Mouse (Mus musculus) hematopoietic stem cell, adult 5-6 weeks (primary cell): ENCODE measurements at regions not wholly inside any gene's neighbourhood (a gene's known extent, or its start where the extent isn't known, plus 50 kb on each side); places are given as distances from the start of the nearest gene placed in this dataset.
"Not testable (repeated sequence)": the region's sequence is repeated elsewhere in the genome, so short reads cannot be mapped to it uniquely, and the experiment has no call there.

Experiments
- ATAC-seq, 2 experiments: fragments of 125-278 bp in 1 of 2; replicated peaks in 1 of 2; 2 replicates each; pipeline ENCODE4 v1.8.0; 2016 to 2017; ENCODE audit warnings: inconsistent platforms in 2 of 2, mild to moderate bottlenecking in 2 of 2, moderate number of reproducible peaks in 2 of 2, low read depth in 1 of 2, moderate TSS enrichment in 1 of 2; ENCODE audit not compliant: low FRiP score in 2 of 2, poor library complexity in 2 of 2, severe bottlenecking in 2 of 2, insufficient read depth in 1 of 2, low TSS enrichment in 1 of 2

DNA sequence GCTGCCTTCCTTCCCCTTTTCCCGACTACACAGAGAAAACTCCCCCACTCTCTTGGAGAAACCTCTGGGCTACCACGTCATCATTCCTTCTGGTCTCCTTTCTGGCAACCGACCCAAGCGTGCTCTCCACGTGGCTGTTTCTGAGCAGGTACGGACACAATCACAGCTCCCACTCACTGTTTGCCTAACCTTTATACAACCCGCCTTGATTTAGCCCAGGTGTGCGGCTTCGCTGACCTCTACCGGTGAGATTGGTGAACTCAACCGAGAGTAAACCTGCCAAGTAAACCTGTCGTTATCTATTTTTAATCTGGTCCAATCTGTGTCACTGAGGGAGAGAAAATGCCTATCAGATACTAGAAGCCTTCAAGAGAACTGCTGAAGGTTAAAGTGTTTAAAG lies 142.7 kb upstream of the Gnai1 start:
- no peak for ATAC-seq

DNA sequence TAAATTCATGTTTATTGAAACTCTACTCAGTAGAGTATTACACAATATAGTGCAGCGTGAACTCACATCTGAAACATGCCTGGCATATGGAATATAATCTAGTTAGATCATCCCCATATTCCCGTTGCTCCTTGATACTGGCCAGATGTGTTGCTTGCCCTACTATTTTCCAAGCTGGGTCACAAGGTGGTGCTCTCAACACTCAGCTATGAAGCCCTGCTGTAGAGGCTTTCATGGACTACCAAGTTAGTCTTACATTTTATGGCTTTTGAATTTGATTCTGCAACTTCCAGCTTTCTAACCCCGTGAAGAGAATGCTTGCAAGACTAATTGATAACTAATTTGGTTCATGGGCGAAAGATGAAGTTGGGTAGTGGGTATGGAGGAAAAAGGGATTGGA lies 134.2 kb upstream of the Gnai1 start:
- no peak for ATAC-seq

DNA sequence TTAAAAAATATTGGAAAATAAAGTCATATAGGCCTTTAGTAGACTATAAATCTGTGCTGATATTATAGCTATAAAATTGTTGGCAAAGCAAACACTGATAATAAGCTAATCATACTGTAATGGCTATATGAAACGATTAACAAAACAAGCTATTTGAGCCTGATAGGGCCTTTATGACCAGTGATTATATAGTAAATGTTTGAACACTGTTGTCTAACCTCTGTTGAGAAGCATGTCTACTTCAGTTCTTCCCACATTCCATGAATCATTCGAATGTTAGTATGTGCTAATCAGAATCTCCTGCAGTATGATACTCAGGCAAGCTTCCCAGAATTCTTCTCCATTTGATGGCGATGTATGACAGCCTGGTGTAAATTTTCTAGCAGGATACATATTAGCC lies 129.6 kb upstream of the Gnai1 start:
- ATAC-seq = no peak

DNA sequence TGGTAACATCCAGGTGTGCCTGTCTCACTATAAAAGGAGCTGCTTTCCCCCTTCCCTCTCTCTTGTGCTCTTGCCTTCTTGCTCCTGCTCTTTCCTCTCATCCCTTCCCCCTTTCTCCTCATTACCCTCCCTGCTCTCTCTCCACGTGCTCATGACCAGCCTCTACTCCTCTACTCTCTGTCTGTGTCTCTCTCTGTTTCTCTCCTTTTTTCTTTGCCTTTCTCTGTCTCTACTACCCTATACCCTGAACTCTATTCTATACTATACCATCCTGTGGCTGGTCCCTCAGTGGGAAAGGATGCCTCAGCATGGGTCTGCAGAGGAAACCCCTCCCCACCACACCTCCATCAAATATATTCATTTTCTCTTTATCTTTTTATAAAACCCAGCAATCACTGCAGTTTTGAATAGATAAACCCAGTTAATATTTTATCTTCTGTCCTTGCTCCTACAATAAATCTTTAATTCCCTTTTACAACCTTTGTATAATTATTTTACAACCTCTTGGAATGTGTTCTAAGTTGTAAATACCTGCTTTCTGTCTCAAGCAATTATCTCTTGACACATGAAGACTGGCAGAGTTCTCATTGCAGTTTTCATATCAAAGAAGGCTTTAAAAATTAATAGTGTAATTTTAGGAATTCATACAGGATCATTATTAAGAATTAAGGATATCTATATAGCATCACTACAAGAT lies 127.1 kb upstream of the Gnai1 start:
- no peak for ATAC-seq

DNA sequence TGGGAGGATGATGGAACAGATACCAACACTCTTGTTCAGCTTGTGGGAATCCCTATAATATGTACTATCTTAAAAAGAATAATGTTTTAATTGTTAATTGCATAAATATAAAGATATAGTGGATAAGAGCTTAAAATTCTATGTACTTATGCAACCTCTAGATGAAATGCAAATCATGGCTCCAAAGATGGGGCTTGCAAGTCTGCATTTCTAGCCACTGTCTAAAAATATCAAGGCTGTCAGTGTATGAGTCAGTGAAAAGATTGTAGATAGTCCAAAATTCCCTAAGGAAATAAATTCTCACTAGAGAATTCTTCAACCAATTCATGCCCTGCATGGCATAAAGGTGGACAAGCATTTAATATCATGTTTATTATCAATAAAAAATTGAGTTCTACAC lies 124.2 kb upstream of the Gnai1 start:
- no peak for ATAC-seq

DNA sequence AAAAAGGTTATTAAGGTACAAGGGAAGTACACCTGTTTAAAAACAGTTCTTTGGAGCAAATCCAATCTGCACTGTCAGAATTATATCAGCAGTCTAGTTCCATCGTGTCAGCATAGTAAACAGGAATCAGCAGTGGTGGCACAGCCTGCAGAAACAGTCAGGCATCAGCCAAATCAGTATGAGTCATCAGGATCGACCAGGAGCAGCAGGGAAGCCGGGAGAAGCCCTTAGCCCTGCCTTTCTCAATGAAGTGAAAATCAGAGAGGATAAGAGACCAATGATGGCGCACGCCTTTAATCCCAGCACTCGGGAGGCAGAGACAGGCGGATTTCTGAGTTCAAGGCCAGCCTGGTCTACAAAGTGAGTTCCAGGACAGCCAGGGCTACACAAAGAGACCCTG lies 118.3 kb upstream of the Gnai1 start:
- ATAC-seq = no peak

DNA sequence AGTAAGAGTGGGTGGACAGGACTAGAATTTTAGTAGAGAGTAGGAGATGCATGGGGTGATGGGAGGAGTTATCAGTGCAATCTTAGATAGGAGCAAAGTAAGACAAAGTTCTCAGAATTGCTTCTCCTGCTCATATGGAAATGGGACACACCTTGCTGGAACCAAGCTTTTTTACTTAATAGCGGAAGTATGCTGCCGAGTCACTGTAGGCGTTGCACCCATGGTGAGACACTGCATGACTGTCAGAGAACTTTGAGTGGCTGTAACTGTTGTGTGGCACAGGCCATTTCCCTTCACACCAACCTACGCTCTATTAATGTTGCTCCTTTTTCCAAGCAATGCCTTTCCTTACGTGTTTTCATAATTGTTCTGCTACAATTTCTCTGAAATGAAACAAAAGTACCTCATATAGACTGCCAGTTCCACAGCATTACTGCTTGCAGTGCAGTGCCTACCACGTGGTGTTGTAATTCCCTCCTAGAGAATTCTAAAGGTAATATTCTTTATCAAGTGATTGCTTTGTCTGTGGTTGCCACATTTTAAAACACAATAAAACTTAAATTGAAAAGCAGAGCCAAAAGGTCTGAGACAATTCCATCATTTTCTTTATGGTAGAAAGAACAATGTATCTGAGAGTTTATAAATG lies 117.3 kb upstream of the Gnai1 start:
- ATAC-seq = no peak

DNA sequence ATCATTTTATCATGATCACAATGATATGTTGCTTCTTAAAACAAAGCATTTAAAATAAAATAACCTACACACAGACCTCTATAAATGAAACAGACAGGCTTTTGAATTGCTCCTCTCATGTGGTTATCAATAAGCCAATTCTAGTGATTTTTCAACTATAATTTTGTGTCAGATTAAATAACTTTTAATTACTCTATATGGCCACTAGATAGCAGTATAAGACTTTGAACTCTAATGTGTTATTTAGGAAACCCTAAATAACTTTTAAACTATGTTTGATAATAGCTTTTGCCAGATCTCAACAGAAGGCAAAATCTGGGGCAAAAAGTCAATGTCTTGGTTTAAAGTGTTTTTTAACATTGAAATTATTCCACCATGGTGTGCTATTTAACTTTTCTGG lies 112.0 kb upstream of the Gnai1 start:
- ATAC-seq = no peak

DNA sequence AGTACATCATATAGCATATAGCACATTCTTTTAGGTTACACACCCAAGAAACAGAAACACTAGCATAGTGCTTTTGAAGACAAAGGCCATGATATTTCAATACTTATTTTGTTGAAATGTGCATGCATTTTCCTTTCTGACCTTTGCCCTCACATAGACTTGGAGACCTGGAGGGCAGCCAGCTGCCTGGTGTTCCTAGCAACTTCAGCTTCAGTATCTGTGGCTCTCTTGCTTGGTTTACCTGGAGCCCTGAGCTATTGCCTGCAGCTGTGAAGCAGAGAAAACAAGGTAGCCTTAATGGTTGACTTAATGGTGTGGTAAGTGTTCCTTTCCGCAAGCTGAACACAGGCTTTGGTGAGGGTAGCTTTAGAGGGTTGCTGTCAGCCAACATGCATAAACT lies 97.6 kb upstream of the Gnai1 start:
- ATAC-seq = no peak

DNA sequence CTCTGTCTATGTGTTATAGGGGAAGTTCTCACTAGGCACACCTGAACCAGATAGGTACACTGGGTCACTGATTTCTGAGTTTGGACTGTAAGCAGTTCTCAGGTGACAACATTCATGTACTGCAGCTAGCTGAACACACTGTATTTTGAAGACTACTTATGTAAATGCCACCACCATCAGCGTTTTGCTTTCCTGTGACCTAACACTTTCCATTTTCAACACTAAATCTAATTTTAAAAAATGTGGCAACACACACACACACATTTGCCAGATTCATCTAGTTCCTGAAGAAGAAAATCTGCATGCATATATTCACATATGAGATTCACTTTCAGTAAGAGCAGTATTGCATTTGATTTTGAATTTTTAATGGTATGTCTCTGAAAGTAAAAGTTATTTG lies 96.0 kb upstream of the Gnai1 start:
- ATAC-seq = no peak

DNA sequence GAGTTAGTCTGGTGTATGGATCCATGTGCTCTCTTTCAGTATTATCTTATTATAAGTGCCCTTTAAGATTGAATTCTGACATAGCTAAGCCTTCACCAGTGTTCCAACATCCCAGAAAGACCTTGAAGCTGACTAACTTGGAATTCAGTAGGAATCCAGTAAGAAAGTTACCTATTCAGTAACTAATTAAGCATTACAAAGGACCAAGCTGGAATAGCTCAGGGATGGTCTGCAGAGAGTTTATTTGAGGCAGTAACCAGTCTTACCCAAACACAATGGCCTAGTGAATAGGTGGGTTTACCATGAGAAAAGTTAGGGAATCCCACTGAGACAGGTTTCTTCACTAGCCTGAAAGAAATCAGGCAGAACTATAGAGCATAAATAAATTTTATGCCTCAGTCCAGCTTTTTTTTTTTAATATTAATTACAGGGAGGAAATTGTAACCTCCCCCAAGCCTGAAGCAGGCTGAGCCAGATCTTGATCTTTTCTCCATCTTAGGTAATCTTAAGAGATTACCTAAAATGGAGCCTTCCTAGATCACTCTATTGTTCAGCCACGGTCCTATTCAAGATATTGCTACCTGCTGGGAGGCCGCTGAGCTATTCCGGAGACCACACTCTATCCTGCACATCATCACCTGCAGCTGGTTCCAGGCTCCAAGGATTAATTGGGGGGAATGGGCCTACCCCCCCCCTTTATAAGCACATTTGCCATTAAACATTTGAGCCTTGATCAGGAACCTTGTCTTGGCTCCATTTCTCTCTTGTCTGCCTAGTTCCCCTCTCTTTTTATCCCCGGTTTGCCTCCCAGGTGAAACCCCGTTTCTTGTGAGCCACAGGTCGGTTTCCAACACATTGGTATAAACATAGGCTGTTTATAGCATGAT lies 93.0 kb upstream of the Gnai1 start:
- ATAC-seq = not testable (repeated sequence)

DNA sequence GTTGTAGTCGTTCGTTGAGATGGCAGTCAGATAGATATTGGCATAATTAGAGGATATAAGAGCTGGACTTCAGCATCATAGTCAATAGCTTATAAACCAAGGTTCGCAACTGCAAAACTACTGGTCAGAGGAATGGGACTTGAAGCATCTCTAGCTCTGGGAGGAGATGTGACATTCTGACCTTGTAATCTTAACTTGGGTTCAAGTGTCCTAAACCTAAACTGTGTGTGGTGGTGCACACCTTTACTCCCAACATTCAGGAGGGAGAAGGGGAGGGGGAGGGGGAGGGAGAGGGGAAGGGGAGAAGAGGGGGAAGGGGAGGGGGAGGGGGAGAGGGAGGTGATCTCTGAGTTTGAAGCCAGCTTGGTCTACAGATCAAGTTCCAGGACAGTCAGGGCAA lies 89.1 kb upstream of the Gnai1 start:
- no peak for ATAC-seq

DNA sequence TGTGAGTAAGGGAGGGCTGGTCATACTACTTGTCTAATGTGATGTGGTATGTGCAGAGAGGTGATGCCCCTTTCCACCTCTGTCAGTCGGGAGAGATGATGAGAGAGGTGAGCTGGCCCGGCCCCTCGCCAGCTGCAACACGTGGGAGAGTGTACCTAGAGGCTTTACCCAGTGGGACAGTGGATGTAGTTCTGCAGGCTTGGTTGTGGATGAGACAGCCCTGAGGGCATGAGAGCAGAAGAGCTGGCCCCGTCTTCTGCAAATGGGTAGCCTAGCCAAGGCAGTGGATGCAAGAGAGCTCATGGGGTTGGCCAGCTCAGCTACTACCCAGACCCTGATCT lies 88.1 kb upstream of the Gnai1 start:
- ATAC-seq = no peak

DNA sequence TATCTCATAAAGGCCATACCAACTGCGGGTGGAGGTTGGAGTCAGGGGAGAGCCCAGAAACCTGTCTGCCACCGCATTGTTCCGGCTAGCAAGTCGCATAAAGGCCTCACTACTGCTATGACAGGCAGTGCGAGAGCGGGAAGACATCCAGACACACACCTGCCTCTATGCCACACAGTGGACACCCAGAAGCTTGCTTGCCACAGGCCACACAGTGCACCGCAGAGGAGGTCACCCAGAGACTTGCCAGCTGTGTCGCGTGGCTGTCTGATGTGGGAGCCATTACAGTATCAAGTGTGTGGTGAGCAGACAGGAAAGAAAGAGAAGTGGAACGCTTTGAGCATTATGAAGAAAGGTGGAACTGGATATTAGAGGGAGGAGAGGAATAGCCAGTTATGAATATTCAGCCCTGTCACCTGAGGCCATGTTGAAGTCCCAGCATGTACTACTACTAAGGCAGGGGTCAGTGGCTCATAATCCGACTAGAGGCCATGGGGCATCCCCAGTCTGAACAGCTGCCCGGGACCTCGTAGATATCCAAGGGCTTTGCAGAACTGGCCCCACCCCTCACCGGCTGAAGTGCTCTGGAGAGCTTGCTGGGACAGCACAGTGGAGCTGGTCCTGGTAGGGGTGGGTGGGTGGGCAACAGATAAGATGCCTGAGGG lies 87.6 kb upstream of the Gnai1 start:
- no peak for ATAC-seq

DNA sequence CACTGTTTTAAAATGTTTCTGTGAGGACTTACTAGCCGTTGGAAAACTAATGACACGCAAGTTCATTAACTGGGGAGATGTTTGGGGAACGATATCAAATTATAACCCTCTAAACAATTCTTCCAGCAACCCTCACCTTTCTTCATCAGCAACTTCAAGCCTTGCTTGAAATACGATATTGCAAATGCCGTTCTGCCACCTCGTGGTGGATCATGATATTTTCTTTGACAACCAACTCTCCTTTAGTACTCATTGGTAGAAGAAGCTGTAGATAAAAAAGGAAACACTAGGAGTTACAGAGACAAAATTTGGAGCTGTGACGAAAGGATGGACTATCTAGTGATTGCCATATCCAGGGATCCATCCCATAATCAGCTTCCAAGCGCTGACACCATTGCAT lies 85.8 kb upstream of the Gnai1 start:
- ATAC-seq = peak; percentile 69 to 83; a peak in 3 of 4 replicates

DNA sequence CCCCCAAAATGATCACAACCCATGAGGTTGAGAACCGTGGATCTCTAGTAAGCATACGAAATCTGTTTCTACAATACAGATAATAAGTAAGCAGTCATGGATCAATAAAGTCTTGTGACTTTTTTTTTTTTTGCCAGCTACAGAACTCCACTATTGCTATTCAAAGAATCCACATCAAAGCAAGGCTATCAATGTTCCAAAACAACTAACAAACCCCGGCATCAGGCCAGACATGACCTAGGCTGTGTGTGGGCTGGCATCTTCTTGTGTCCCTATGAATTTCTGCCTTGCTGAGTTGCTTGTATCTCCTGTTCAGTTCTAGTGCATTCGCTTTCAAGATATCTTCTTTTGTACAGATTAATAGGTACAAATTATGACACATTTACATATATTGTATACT lies 79.8 kb upstream of the Gnai1 start:
- no peak for ATAC-seq

DNA sequence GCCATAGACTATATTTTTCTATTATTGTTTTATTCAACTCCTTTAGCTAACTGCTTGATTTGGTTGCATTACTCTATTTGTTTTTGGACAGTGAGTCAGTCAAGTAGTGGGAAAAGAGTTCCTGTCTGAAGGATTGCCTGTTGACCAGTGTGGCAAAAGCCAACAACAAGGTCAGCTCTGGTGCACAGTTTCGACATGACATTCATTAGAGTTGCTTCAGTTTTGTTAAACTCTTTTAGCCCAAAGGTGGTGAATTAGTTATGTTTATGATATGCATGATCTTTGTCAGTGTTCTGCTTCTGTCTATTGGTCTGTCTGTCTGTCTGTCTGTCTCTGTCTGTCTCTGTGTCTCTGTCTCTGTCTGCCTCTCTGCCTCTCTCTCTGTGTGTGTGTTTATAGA lies 79.1 kb upstream of the Gnai1 start:
- no peak for ATAC-seq

DNA sequence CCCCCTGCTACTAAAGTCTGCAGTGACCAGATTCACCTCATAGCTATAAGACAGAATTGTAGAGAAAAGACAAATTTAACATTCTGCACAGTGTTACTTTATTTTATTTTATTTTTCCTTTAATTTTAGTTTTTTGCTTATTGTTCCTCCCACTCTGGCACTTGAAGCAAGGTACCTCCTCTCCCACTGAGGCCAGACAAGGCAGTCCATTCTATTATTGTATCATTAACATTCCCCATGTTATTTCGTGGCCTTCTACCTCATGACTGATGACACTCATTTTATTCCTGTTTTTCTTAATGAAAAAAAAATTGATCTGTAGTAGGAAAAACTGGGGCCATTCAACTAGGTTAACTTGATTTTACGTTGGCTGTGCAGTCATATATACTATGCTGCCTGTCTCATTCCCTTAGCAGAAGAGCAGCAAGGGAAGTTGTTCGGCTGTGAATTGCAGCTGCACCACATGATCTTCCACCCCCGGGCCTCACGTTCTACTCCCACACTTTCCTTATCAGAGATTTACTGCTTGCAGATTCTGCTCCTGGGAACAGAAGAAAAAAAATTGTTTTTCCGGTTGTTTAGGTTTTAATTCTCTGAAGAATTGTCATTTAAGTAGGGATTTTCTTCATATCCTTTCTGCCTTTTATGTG lies 76.1 kb upstream of the Gnai1 start:
- ATAC-seq = no peak
